Mouse (Mus musculus): ENCODE measurements at regions not wholly inside any gene's neighbourhood (a gene's known extent, or its start where the extent isn't known, plus 50 kb on each side); places are given as distances from the start of the nearest gene placed in this dataset.
"Not testable (repeated sequence)": the region's sequence is repeated elsewhere in the genome, so short reads cannot be mapped to it uniquely, and the experiment has no call there.

DNA sequence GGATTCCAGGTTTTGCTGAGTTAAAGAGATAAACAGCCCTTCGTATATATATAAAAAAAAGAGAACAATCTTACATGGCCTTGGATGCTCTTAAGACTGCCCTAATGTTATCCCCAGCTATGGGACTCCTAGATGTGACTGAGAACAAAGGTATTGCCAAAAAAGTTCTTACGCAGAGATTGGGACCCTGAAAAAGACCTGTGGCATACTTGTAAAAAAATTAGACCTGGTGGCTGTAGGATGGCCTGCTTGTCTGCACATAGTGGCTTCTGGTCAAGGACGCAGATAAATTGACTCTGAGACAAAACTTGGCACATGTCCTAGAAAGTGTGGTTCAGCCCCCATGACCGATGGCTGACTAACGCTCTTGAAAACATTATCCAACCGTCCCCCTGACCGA lies 283.1 kb downstream of the Mtrr start:
- DNase-seq: peak in 1 of 2 experiments; percentile 5

DNA sequence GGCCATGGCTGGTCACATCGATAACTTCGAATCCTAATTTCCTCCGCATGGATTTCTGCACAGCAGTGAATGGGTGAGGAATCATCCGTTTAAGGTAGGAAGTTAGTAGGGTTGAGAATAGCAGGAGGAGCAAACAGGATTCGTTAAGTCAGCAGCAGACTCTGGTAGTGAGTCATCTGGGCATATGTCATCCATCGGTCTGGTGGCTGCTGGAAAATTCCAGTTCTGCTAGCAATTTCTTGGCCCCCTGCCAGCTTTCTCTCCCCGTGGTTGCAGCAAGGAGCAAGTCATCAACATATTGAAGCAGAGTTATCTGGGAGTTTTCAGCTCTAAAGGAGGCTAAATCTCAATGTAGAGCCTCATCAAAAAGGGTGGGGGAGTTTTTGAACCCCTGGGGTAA lies 323.7 kb downstream of the Mtrr start:
- not testable (repeated sequence) for DNase-seq

All from heart, adult 18-20 months (tissue).